Mouse (Mus musculus) myocyte (in vitro differentiated cells): ENCODE measurements around the gene Sh3rf3. TPM values are rescaled to one million over a fixed set of nuclear protein-coding genes. Genes with fewer than 3 reads are reported as not detected.
"Not testable (repeated sequence)": the region's sequence is repeated elsewhere in the genome, so short reads cannot be mapped to it uniquely, and the experiment has no call there.

Source experiments
- H3K27me3 ChIP-seq: one replicate; pipeline ENCODE4 v1.6.1; 2011; ENCODE audit not compliant: control insufficient read depth, insufficient read depth, insufficient read length
- H3K36me3 ChIP-seq: one replicate; pipeline ENCODE4 v1.6.1; 2011; ENCODE audit not compliant: control insufficient read depth, insufficient read depth
- H3K4me2 ChIP-seq: one replicate; pipeline ENCODE4 v1.6.1; 2011; ENCODE audit warnings: low read depth, control low read depth
- H3K4me3 ChIP-seq: one replicate; pipeline ENCODE4 v1.5.1; 2011; ENCODE audit warnings: mild to moderate bottlenecking, control low read depth, moderate library complexity
- H3K79me2 ChIP-seq: one replicate; pipeline ENCODE4 v1.6.1; 2011; ENCODE audit not compliant: control insufficient read depth, insufficient read depth
- H3ac ChIP-seq: one replicate; pipeline ENCODE4 v1.6.1; 2011; ENCODE audit not compliant: control insufficient read depth, insufficient read length
- CEBPB ChIP-seq: IDR thresholded peaks from 2 replicates; pipeline ENCODE4 v1.6.1; 2011; ENCODE audit warnings: mild to moderate bottlenecking, moderate library complexity; ENCODE audit not compliant: poor library complexity, insufficient read depth, severe bottlenecking
- E2F4 ChIP-seq: IDR thresholded peaks from one replicate; pipeline ENCODE4 v1.6.1; 2011; ENCODE audit warnings: mild to moderate bottlenecking, control low read depth, moderate library complexity; ENCODE audit not compliant: insufficient read depth
- MAX ChIP-seq: IDR thresholded peaks from one replicate; pipeline ENCODE4 v1.6.1; 2011; ENCODE audit warnings: low read depth, mild to moderate bottlenecking, control low read depth
- MYOD1 ChIP-seq, 3 experiments: IDR thresholded peaks; one replicate each; pipeline ENCODE4 v1.6.1; 2011; ENCODE audit warnings: control low read depth in 2 of 3, low read depth in 2 of 3, mild to moderate bottlenecking in 2 of 3, moderate library complexity in 1 of 3; ENCODE audit not compliant: insufficient read length in 2 of 3, control insufficient read depth in 1 of 3
- MYOG ChIP-seq, 3 experiments: IDR thresholded peaks; one replicate each; pipeline ENCODE4 v1.6.1; 2011; ENCODE audit warnings: control low read depth in 2 of 3, low read depth in 2 of 3, mild to moderate bottlenecking in 2 of 3; ENCODE audit not compliant: insufficient read length in 2 of 3, control insufficient read depth in 1 of 3, insufficient read depth in 1 of 3
- POLR2A ChIP-seq: IDR thresholded peaks from one replicate; pipeline ENCODE4 v1.6.1; 2011; ENCODE audit warnings: low read depth, mild to moderate bottlenecking, control low read depth, moderate library complexity; ENCODE audit not compliant: insufficient read length
- POLR2AphosphoS2 ChIP-seq: IDR thresholded peaks from one replicate; pipeline ENCODE4 v1.6.1; 2011; ENCODE audit warnings: low read depth, control low read depth; ENCODE audit not compliant: insufficient read length
- REST ChIP-seq: IDR thresholded peaks from one replicate; pipeline ENCODE4 v1.6.1; 2011; ENCODE audit warnings: mild to moderate bottlenecking, control low read depth, moderate library complexity; ENCODE audit not compliant: insufficient read depth, insufficient read length
- SRF ChIP-seq: IDR thresholded peaks from one replicate; pipeline ENCODE4 v1.6.1; 2011; ENCODE audit warnings: low read depth; ENCODE audit not compliant: control insufficient read depth, insufficient read length
- TCF12 ChIP-seq: IDR thresholded peaks from one replicate; pipeline ENCODE4 v1.6.1; 2011; ENCODE audit warnings: mild to moderate bottlenecking, control low read depth; ENCODE audit not compliant: poor library complexity, insufficient read depth, severe bottlenecking
- TCF3 ChIP-seq: IDR thresholded peaks from one replicate; pipeline ENCODE4 v1.6.1; 2011; ENCODE audit warnings: low read depth, control low read depth; ENCODE audit not compliant: insufficient read length
- USF1 ChIP-seq: IDR thresholded peaks from one replicate; pipeline ENCODE4 v1.6.1; 2011; ENCODE audit warnings: low read depth, mild to moderate bottlenecking, control low read depth, moderate library complexity
- polyA plus RNA-seq: library from polyadenylated mRNA; unstranded; fragments of >200 nt; fragmentation: generic; extraction: Trizol; gene quantifications from one replicate; pipeline ENCODE4 v1.2.1, GENCODE M21; 2012; ENCODE audit warnings: missing spikeins

The Sh3rf3 gene
- polyA plus RNA-seq, 1 experiment = 0.10 TPM

DNA sequence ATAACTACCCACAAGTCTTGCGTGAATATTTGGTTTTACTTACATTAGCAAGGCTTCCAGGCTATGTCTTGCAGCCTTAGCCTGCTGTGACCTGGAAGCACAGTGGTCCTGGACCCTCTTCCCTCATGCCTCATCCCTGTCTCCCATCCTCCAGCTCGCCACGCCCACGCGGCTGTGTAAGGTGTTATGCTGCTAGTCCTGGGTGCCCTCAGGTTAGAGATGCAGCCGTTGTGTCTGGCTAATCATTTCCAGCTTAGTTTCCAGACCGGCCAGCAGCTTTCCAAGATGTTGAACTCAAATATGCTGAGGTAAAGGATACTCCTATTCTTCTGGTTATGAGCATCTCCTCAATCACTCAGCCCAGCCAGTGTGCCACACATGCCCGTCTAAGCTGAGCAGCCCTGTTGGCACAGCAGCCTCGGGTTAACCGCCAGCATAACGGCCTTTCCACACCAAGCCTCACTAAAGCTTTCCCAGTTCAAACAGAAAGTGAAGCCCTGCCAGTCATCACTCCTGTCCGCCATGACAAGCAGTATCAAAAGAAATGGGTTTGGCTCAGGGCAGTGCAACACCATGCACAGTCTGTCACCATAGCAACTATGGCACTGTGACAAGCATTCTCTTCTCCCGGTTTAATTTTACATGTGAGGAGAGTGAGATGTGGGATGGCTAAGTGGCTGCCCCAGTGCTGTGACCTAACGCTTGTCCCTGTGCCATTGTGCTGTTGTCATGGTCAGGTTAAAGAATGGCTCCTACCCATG lies 276.9 kb downstream of the Sh3rf3 start:
- H3K27me3 ChIP-seq = peaks cover 13% of the 10 kb centered on the region
- no peak overlapping the region for H3ac ChIP-seq
- no peak overlapping the region for H3K4me3 ChIP-seq
- H3K36me3 ChIP-seq = no peaks in the 10 kb centered on the region
- TF ChIP-seq REST (no peak), E2F4 (no peak), MAX (no peak), TCF3 (no peak), MYOD1 (IDR thresholded peaks at IDR 0.05; ENCODE audit: control insufficient read depth in 1 of 3, insufficient read length in 2 of 3, low read depth in 2 of 3) (no peak), POLR2AphosphoS2 (no peak), SRF (no peak), POLR2A (no peak), CEBPB (no peak), MYOG (IDR thresholded peaks at IDR 0.05; ENCODE audit: control insufficient read depth in 1 of 3, insufficient read depth in 1 of 3, insufficient read length in 2 of 3, low read depth in 2 of 3) (no peak), USF1 (no peak), TCF12 (no peak)
- no peaks in the 10 kb centered on the region for H3K79me2 ChIP-seq
- H3K4me2 ChIP-seq = no peak overlapping the region

DNA sequence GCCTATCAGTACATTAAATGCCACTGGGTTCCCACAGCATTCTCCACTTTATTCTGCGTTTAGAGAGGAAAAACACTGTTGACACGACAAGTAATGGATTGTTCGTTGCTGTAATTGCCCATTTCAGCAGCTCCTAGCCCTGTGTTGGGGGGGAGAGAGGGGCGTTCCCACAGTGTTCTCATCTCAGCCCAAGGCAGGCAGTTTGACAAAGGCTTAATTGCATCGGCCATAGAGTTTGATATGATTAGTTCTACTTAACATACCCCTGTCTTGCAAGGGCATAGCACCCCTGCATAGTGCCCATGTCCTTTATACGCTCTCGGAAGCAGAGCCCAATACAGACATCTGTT lies 277.4 kb downstream of the Sh3rf3 start:
- no peaks in the 10 kb centered on the region for H3K79me2 ChIP-seq
- no peaks in the 10 kb centered on the region for H3K36me3 ChIP-seq
- no peak overlapping the region for H3K4me3 ChIP-seq
- no peak overlapping the region for H3K4me2 ChIP-seq
- H3ac ChIP-seq = no peak overlapping the region
- H3K27me3 ChIP-seq = peaks cover 13% of the 10 kb centered on the region
- TF ChIP-seq CEBPB (no peak), TCF3 (no peak), E2F4 (no peak), SRF (no peak), MAX (no peak), POLR2A (no peak), MYOD1 (IDR thresholded peaks at IDR 0.05; ENCODE audit: control insufficient read depth in 1 of 3, insufficient read length in 2 of 3, low read depth in 2 of 3) (no peak), POLR2AphosphoS2 (no peak), MYOG (IDR thresholded peaks at IDR 0.05; ENCODE audit: control insufficient read depth in 1 of 3, insufficient read depth in 1 of 3, insufficient read length in 2 of 3, low read depth in 2 of 3) (no peak), TCF12 (no peak), REST (no peak), USF1 (no peak)

DNA sequence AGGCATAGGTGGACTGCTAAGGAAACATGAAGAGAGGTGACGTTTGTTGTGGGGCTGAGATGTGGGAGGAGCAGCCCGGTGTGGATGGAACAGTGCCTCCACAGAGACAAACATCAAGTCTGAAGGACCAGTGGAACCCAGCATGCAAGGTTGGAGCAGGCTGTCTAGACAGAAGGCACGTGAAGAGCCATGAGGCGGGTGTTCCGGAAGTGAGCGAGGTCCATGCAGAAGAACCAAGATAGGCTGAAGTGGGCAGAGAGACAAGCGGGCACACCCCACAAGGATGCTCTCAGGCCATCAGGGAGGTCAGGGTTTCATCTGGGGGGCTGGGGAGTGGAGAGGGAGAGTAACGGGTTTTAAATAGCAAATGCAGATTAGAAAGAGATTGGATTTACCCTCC lies 278.4 kb downstream of the Sh3rf3 start:
- H3K36me3 ChIP-seq = no peaks in the 10 kb centered on the region
- H3K27me3 ChIP-seq = peaks cover 13% of the 10 kb centered on the region
- H3K4me2 ChIP-seq = no peak overlapping the region
- no peak for TF ChIP-seq MYOD1 (IDR thresholded peaks at IDR 0.05; ENCODE audit: control insufficient read depth in 1 of 3, insufficient read length in 2 of 3, low read depth in 2 of 3)
- TF ChIP-seq POLR2A = no peak
- TF ChIP-seq TCF12 = no peak
- TF ChIP-seq REST = no peak
- no peaks in the 10 kb centered on the region for H3K79me2 ChIP-seq
- H3K4me3 ChIP-seq = no peak overlapping the region
- no peak overlapping the region for H3ac ChIP-seq

DNA sequence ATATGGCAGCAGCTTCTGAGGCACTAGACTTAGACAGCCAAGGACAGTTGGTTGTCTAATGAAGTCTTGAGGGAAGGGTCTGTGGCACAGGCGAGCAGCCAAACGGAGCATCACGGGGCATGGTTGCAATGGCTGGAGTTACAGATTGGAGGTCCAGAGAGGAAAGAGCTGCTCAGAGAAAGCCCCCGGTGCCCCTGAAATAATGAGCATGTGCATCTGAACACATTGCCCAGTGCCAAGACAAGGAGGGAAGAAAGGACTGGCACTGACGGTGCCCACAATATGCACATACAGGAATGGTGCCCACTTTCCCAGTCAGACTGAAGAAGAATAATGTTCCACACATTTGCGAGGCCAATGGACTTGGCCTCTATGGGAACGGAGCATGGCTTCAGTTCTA lies 278.8 kb downstream of the Sh3rf3 start:
- no peak overlapping the region for H3ac ChIP-seq
- H3K4me2 ChIP-seq = no peak overlapping the region
- H3K27me3 ChIP-seq = peaks cover 13% of the 10 kb centered on the region
- no peaks in the 10 kb centered on the region for H3K79me2 ChIP-seq
- H3K36me3 ChIP-seq = no peaks in the 10 kb centered on the region
- TF ChIP-seq TCF12 (no peak), MYOG (IDR thresholded peaks at IDR 0.05; ENCODE audit: control insufficient read depth in 1 of 3, insufficient read depth in 1 of 3, insufficient read length in 2 of 3, low read depth in 2 of 3) (no peak)
- H3K4me3 ChIP-seq = no peak overlapping the region

DNA sequence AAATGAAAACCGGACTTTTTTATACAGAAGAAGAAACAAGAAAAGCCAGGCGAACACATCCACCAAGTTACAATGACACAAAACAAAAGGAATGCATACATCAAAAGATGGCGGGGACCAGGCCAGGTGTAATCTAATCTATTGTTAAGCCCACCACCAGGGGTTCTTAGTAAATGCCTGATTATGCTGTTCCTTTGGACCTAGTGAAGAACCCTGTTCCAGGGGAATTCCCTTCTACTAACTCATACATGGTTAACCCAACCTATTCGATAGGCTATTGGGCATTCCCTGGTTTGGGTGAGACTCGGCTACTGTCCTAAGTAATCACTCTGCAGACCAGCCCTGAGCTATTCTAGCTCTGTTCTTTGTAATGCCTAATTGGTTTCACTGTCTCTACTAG lies 289.9 kb downstream of the Sh3rf3 start:
- not testable (repeated sequence) for H3K4me2 ChIP-seq, H3ac ChIP-seq, H3K27me3 ChIP-seq, H3K4me3 ChIP-seq, H3K79me2 ChIP-seq, H3K36me3 ChIP-seq

DNA sequence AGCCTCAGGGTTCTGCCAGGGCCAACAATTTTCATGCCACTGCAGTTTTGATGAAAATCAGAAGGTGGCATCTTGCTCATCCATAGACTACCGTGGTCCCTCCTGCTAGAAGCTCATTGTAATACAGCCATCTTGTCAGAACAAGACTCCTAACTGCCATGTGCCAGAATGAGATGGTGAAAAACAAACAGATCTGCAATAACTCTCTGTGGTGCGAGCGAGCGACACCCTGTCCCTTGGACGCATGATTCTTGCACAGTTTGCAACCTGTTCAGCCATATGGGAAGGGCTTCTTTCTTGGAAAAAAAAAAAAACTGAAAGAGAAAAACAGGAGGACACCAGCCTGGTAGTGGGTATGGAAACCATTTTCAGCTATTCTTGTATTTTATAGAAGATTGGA lies 291.5 kb downstream of the Sh3rf3 start:
- H3K4me2 ChIP-seq = no peak overlapping the region
- H3K4me3 ChIP-seq = no peak overlapping the region
- H3K36me3 ChIP-seq = no peaks in the 10 kb centered on the region
- H3K79me2 ChIP-seq = no peaks in the 10 kb centered on the region
- TF ChIP-seq CEBPB (no peak), SRF (no peak), E2F4 (no peak), REST (no peak), TCF3 (no peak), USF1 (no peak), TCF12 (no peak), MAX (no peak), POLR2A (no peak), POLR2AphosphoS2 (no peak), MYOD1 (IDR thresholded peaks at IDR 0.05; ENCODE audit: control insufficient read depth in 1 of 3, insufficient read length in 2 of 3, low read depth in 2 of 3) (no peak)
- no peaks in the 10 kb centered on the region for H3K27me3 ChIP-seq
- H3ac ChIP-seq = no peak overlapping the region
